Mouse (Mus musculus) effector memory CD4-positive, alpha-beta T cell, adult 7 months (primary cell): Measurements from ENCODE around the gene Tnf. TPM values are rescaled to one million over a fixed set of nuclear protein-coding genes. Genes with fewer than 3 reads are reported as not detected.

Experiments
- polyA plus RNA-seq: library from polyadenylated mRNA; unstranded; fragments of 100-300 nt; shearing (Covaris generic); gene quantifications from one replicate; pipeline ENCODE4 v1.2.1, GENCODE M21; 2017

Tnf gene
- 156 TPM for polyA plus RNA-seq

DNA sequence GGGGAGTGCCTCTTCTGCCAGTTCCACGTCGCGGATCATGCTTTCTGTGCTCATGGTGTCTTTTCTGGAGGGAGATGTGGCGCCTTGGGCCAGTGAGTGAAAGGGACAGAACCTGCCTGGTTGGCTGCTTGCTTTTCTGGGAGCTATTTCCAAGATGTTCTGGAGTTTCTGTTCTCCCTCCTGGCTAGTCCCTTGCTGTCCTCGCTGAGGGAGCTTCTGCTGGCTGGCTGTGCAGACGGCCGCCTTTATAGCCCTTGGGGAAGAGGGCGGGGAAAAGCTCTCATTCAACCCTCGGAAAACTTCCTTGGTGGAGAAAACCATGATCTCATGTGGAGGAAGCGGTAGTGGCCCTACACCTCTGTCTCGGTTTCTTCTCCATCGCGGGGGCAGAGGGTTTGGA lies at the start of gene Tnf:
Gene Tnf (minus strand): TSS at position 221 of the 400 bp plus-strand sequence.

DNA sequence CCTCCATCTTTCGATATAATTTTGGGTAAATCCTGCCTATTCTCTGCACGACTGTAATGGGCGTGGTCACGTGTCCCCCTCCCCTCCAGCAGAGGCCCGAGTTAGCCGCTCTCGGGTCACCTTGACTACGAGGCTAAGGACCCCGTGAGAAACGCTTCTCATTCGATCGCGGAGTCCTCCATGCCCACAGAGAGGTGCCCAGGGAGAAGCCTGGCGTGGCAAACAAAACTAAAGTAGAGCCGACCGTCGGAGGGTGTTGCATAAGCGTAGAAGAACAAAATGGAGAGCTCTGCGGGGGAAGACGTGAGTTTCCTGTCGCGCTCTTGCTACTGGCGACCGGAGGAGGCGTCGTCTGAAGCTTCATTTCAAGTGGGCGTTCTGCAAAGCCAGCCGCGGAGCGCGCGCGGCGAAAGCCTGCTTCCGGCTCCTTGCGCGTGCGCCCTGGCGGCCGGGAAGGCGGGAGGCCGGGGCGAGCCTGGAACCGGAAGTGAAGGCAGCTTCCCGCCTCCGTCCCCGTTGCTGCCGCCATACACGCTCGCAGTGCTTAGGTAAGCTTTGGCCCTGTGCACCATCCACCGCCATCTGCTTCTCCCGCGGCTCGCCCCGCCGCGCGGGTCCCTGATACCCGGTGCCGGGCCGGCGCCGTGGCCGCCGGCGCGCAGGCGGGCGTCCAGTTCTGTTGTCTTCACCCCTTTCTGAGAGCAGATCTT lies 39.7 kb upstream of the Tnf start, which contains the start of gene Ddx39b:
Gene Ddx39b (plus strand): TSS at position 442 of the 710 bp plus-strand sequence.

DNA sequence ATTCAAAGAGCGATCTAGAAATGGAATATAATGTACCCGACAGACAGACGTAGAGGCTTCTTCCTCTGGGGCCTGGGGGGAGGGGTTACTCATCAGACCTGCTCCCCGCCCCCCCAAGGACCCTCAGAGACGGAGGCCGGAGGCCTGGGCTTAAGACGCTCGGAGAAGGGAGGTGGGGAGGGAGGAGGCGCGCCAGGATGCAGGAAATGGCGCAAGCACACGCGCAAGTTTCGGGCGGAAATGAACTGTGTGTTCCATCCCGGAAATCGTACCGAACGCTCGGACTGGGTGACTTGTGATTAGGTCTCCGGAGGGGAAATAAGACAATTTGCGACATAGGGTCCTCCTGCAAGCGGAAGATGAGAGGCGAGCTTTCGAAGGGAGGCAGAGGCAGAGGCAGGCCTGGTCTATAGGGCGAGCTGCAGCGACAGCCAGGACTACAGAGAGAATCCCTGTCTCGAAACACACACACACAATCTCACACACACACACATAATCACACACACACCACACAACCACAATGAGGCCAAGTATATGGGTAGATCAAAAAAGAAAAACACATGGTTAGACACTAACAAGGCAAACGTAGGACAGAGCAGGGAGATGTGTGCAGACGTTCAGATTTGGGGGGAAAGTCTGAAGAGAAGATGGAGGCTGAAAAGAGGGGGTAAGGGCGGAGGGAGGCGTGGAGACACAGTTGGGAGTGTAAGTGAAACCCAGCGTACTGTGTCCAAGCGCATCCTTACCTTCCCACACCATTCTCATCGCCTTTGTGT lies 34.0 kb upstream of the Tnf start, which contains the start of gene Nfkbil1:
Gene Nfkbil1 (minus strand): TSS at position 179 of the 776 bp plus-strand sequence.

DNA sequence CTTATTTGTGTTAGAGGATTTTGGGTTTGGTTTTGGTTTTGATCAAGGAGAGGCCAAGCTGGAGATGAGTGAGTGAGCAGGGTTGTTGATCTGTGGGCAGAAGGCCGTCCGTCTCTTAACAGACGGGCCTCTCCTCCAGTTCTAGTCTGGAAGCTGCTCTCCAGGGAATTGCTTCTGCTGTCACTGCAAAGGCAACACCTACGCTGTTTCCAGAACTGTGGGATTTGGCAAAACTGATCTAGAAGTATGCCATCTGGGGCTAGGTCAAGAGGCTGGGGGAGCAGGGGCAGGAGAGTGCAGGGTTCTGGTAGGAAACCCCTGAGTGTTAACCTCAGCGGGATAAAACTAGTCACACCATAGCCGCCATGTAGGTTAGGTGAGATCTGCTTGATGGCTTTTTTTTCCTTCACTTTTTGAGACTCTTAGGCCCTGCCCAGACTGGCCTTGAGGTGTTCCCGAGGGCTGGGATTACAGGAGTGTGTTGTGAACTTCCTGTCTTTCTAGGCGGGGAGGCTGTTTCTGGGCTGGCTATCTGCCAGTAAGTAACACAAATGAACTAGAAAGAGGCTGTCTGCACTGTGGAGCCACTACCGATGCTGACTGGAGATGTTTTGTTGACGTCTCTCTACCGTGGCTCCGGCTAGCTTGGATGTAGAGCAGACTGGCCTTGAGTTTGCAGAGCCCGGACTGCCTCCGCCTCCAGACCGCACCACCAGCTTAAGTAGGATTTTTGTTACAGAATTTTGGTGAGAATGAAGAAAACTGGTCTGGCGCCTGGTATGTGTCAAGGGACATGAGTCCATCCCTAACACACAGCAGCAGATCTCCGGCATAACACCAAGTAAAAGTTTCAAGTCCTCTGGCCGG lies 31.5 kb upstream of the Tnf start, which contains the start of gene Atp6v1g2:
Gene Atp6v1g2 (plus strand): TSS at position 547 of the 867 bp plus-strand sequence.

DNA sequence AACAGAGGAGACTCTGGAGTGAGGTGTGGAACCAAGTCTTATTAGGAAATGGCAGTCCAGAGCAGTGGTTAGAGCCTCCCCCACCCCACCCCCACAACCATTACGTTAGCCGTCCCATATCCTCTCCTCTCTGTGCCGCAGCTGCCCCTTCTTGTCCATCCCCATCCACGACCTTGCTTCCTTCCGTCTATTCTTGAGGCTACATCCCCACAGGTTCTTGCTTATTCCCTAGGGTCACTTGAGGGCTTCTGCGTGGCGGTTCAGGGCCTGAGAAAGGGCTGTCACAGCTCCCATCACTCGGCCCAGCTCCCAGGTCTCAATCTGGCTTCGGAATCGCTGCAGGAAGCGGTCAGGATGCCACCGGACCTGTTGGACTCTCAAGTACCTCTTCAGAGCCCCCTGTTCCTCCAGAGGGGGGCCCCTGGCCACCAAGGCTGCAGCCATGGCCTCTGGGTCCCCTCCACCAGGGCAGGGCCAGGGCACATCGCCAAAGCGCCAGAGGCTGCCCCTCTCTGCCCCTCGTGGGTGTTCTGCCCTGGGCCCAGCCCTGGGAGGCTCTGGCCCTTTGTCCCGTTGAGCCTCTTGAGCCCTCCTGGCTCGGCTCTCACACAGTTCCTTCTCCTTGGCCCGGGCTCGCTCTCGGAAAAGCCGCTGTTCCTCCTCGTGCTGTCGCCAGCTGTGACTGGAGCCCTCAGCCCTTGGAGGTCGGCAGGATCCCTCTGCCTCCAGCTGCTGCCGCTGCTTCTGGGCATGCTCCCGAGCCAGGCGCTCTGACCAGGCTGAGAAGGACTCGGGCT lies 18.5 kb upstream of the Tnf start, which contains the start of gene Gm16181:
Gene Gm16181 (plus strand): TSS at position 679 of the 797 bp plus-strand sequence.

DNA sequence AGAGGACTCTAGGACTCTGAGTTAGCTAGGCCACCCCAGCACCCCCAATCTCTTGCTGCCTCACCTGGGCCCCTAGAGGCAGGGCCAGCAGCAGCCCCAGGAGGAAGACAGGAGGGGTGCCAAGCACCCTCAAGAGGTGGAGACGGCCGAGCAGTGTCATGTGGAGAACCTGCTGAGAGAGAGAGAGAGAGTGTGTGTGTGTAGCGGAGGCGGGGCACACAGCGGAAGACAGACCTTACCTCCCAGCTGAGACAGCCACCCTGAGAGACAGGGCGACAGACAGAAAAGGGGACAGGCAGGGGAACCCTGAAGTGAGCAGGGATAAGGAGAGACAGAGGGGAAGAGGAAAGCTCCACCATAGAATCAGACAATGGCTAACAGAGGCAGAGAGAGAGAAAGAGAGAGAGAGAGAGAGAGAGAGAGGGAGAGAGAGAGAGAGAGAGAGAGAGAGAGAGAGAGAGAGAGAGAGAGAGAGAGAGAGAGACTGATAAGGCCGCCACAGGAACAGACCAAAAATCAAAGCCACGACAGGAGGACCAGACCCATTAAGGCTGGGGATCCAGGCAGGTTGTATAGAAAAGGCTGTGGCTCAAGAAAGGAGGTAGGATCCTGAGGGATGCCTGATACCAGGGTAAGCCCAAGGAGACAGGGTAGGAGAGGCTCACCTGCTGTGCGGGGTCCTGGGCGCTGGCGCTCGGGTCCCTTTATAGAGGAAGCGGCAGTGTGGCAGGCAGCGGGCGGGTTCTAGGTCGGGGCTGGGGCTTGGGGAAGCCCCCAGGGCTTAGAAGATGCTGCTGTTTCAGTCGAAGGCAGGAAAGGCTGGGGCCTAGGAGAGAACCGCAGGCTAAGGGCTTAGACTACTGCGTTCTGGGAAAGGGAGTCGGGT lies 2.9 kb upstream of the Tnf start, which contains the start of gene Lta:
Gene Lta (minus strand): TSS at position 858 of the 886 bp plus-strand sequence.

DNA sequence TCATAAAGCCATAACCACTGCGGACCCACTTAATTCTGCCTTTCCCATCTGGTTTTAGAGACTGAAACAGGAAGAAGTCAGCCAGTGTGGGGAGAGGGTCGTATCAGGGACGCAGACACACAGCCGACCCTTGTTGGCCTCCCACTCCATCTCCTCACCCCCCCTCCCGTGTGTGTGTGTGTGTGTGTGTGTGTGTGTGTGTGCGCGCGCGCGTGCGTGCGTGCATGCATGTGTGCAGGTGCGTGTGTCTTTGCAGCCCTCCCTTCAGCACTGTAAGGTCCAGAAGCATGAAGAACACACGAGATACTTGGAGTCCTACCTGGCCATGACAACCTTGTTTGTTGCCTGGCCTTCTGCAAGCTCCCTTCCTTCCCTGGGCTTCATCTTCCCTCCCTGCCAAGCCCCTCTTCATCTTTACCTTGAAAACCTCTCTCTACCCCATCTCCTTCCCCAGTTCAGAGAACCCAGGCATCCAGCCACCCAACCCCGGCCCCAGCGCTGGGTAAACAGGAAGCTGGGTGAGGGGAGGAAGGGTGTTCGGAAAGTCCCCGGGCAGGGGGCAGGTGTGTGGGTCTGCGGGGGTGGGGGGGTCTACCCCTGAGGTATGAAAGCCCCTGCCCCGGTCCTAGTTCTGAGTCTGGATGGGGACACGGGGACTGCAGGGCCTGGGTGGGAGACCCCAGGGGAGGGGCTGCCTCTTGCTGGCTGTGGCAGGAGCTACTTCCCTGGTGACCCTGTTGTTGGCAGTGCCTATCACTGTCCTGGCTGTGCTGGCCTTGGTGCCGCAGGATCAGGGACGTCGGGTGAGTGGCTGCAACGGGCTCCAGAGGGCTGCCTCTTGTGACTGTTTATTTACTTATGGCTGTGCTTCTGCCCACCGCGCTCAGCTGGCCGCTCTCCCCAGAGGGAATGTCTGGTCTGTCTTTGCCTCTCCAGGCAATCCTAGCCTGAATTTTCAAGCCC lies 7.6 kb downstream of the Tnf start, which contains the start of gene Ltb:
Gene Ltb (plus strand): TSS at position 559 of the 963 bp plus-strand sequence.

DNA sequence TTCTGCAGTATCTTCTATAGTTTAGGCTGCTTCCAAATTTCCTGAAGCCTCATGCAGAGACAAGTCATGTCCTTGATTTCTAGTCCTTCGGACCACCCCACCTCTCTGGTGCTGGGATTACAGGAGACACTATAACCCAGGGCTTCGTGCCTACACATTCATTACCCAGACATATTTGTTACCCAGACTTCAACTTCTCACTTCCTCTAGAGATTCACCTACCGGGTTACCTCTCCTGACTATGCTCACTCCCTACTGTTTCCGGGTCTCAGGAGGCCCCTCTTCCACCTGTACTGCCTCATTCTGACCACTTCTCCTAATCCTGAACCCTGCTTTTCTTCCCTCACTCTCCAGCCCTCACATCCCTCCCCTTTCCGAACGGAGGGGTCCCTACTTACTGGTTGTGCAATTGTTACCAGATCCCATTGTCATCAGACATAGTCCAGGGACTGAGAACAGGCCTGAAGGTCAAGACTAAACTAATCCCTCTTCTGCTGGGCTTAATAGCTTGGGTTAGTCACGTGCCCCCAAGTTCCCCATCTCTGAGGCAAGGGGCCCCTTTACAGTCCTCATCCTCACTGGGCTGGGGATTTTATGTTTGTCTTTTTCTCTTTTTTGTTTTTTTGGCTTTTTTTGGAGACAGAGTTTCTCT lies 13.7 kb downstream of the Tnf start, which contains the start of gene Lst1:
Gene Lst1 (minus strand): TSS at position 481 of the 652 bp plus-strand sequence.

DNA sequence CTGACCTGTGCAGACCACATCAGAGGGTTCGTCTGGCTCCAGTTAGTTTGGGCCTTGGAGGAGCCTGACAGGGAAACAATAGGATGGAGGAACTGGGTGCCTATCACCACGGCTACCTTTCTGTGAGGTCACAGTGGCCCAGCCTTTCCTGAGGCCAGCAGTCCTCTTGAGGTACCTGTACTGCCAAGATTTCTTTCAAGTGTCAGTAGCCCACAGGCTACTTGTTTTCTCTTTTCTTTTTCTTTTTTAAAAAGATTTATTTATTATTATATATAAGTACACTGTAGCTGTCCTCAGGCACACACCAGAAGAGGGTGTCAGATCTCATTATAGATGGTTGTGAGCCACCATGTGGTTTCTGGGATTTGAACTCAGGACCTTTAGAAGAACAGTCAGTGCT lies 25.8 kb downstream of the Tnf start, which contains the start of gene Aif1:
Gene Aif1 (minus strand): TSS at position 101 of the 400 bp plus-strand sequence.

DNA sequence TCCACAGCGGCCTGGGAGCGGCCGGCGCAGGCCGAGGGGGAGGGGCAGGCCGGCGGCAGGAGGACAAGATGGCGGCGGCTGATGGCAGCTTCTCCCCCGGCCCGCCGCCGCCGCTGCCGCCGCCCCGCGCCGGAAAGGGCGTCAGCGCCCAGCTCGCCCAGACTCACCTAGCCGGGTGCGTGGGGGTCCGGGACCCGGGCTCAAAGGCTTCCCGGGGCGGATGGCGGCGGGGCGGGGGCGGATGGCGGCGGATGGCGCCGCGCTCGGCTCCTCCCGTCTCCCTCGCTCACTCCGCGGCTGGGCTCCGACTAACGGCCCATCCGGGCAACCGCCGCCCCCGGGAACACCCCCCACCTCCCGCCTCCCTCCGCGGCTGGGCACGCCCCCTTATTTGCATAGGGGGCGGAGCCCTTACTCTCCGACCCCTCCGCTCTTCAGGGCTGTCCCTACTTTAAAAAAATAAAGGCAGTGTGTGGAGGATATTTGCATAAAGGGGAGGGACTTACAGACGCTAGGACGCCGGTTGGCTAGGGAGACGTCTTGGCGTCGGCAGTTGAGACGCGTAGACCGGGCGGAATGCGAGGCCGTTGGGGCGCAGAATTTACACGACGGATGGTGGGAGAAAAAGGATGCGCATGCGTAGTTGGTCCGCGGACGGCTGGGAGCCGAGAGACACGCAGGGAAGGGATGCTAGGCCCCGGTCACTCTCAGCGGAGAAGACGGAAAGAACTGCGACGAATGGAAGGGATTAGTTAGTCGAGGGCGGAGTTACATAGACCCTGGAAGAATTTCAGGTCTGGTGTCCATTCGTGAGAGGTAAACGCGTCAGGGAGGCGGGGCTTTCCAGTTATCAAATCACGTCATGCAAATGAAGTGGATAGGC lies 37.0 kb downstream of the Tnf start, which contains the start of gene Prrc2a:
Gene Prrc2a (minus strand): TSS at position 330 of the 883 bp plus-strand sequence.

Other genes starting within 250 kb of the Tnf start
- 1,521 TPM for gene Hspa1b, start 242.8 kb downstream of the Tnf start, polyA plus RNA-seq
- gene Gm20481, start 232.1 kb downstream of the Tnf start, polyA plus RNA-seq: 90.8 TPM
- gene Hspa1a, start 229.9 kb downstream of the Tnf start, polyA plus RNA-seq: 909 TPM
- gene Hspa1l, start 229.3 kb downstream of the Tnf start, polyA plus RNA-seq: not detected
- 50.0 TPM for gene Lsm2, start 220.1 kb downstream of the Tnf start, polyA plus RNA-seq
- gene Vars, start 201.0 kb downstream of the Tnf start, polyA plus RNA-seq: 214 TPM
- gene Vwa7, start 185.4 kb downstream of the Tnf start, polyA plus RNA-seq: 0.37 TPM
- not detected for gene Sapcd1, start 174.0 kb downstream of the Tnf start, polyA plus RNA-seq
- gene Msh5, start 155.3 kb downstream of the Tnf start, polyA plus RNA-seq: 2.2 TPM
- gene Clic1, start 152.0 kb downstream of the Tnf start, polyA plus RNA-seq: 334 TPM
- 0.85 TPM for gene Ddah2, start 143.0 kb downstream of the Tnf start, polyA plus RNA-seq
- gene Ly6g6c, start 136.6 kb downstream of the Tnf start, polyA plus RNA-seq: not detected
- not detected for gene Mpig6b, start 135.8 kb downstream of the Tnf start, polyA plus RNA-seq
- not detected for gene Ly6g6e, start 125.1 kb downstream of the Tnf start, polyA plus RNA-seq
- gene Ly6g6d, start 123.9 kb downstream of the Tnf start, polyA plus RNA-seq: not detected
- not detected for gene Ly6g6f, start 116.4 kb downstream of the Tnf start, polyA plus RNA-seq
- gene Abhd16a, start 112.7 kb downstream of the Tnf start, polyA plus RNA-seq: 79.3 TPM
- not detected for gene Ly6g5c, start 93.7 kb downstream of the Tnf start, polyA plus RNA-seq
- 1.8 TPM for gene Ly6g5b, start 86.6 kb downstream of the Tnf start, polyA plus RNA-seq
- 65.3 TPM for gene Gpank1, start 80.6 kb downstream of the Tnf start, polyA plus RNA-seq
- 223 TPM for gene Csnk2b, start 80.0 kb downstream of the Tnf start, polyA plus RNA-seq
- 1.7 TPM for gene D17H6S53E, start 75.6 kb downstream of the Tnf start, polyA plus RNA-seq
- not detected for gene Apom, start 70.0 kb downstream of the Tnf start, polyA plus RNA-seq
- 56.5 TPM for gene Bag6, start 66.8 kb downstream of the Tnf start, polyA plus RNA-seq
- gene Prrc2a, start 37.1 kb downstream of the Tnf start, polyA plus RNA-seq: 24.5 TPM
- not detected for gene Aif1, start 25.9 kb downstream of the Tnf start, polyA plus RNA-seq
- 4.4 TPM for gene Lst1, start 13.6 kb downstream of the Tnf start, polyA plus RNA-seq
- gene Ltb, start 7.6 kb downstream of the Tnf start, polyA plus RNA-seq: 1,113 TPM
- 55.4 TPM for gene Lta, start 3.3 kb upstream of the Tnf start, polyA plus RNA-seq
- not detected for gene Gm16181, start 18.8 kb upstream of the Tnf start, polyA plus RNA-seq
- 4.8 TPM for gene Atp6v1g2, start 31.7 kb upstream of the Tnf start, polyA plus RNA-seq
- 15.0 TPM for gene Nfkbil1, start 33.8 kb upstream of the Tnf start, polyA plus RNA-seq
- gene Ddx39b, start 39.7 kb upstream of the Tnf start, polyA plus RNA-seq: 149 TPM
- 6,702 TPM for gene H2-D1, start 60.7 kb upstream of the Tnf start, polyA plus RNA-seq
- gene H2-Q1, start 118.4 kb upstream of the Tnf start, polyA plus RNA-seq: 0.89 TPM
- 19.2 TPM for gene H2-Q2, start 140.2 kb upstream of the Tnf start, polyA plus RNA-seq
- gene H2-Q4, start 177.6 kb upstream of the Tnf start, polyA plus RNA-seq: 42.4 TPM
- 1,228 TPM for gene H2-Q6, start 222.8 kb upstream of the Tnf start, polyA plus RNA-seq
- gene H2-Q7, start 237.1 kb upstream of the Tnf start, polyA plus RNA-seq: 3,053 TPM